Mouse (Mus musculus): Measurements from ENCODE around the gene Prkci. TPM values are rescaled to one million over a fixed set of nuclear protein-coding genes. Genes with fewer than 3 reads are reported as not detected.

Prkci gene
- total and polyA plus RNA-seq, 2 experiments = 4.4 to 11.6 TPM

GRCm38 (mm10) chr3:31019793-31020447, 24.4 kb downstream of the Prkci start:
- Histone ChIP-seq H3K36me3 (ENCODE audit: control insufficient read depth, insufficient read depth, low read length) (peaks cover 8% of the 10 kb centered on the region), H3K27ac (replicated peaks; ENCODE audit: insufficient read depth, low read depth, low read length) (no peak overlapping the region), H3K79me2 (ENCODE audit: control insufficient read depth, insufficient read depth, low read length) (peaks cover 9% of the 10 kb centered on the region; the same call in 1 of the 2 replicates), H3K9ac (ENCODE audit: low read depth, low read length) (no peak overlapping the region), H3K4me3 (ENCODE audit: insufficient read depth, low read depth, low read length) (no peak overlapping the region), H3K4me1 (ENCODE audit: control insufficient read depth, insufficient read depth, low read length) (no peaks in the 10 kb centered on the region), H3K27me3 (ENCODE audit: control insufficient read depth, insufficient read depth, low read length) (no peaks in the 10 kb centered on the region)
- DNase-seq (ENCODE audit: extremely low read depth, low read depth, low spot score) = no peak
- 97% methylated on average over 5 of the region's 5 CpGs for WGBS
- TF ChIP-seq POLR2A (IDR thresholded peaks at IDR 0.05; ENCODE audit: extremely low read depth, insufficient read depth, low read length) (no peak), CTCF (IDR thresholded peaks at IDR 0.05; ENCODE audit: low read depth, low read length) (no peak)

GRCm38 (mm10) chr3:31020656-31021055, 25.1 kb downstream of the Prkci start:
- H3K27me3 ChIP-seq (ENCODE audit: control insufficient read depth, insufficient read depth, low read length) = no peaks in the 10 kb centered on the region
- H3K79me2 ChIP-seq (ENCODE audit: control insufficient read depth, insufficient read depth, low read length) = peaks cover 7% of the 10 kb centered on the region; the same call in 1 of the 2 replicates
- peaks cover 8% of the 10 kb centered on the region for H3K36me3 ChIP-seq (ENCODE audit: control insufficient read depth, insufficient read depth, low read length)
- H3K4me3 ChIP-seq (ENCODE audit: insufficient read depth, low read depth, low read length) = no peak overlapping the region
- no peak for DNase-seq (ENCODE audit: extremely low read depth, low read depth, low spot score)
- no peak overlapping the region for H3K27ac ChIP-seq (replicated peaks; ENCODE audit: insufficient read depth, low read depth, low read length)
- 73% methylated on average over 4 of the region's 4 CpGs for WGBS
- H3K9ac ChIP-seq (ENCODE audit: low read depth, low read length) = no peak overlapping the region
- TF ChIP-seq POLR2A (IDR thresholded peaks at IDR 0.05; ENCODE audit: extremely low read depth, insufficient read depth, low read length) (no peak), CTCF (IDR thresholded peaks at IDR 0.05; ENCODE audit: low read depth, low read length) (no peak)
- no peaks in the 10 kb centered on the region for H3K4me1 ChIP-seq (ENCODE audit: control insufficient read depth, insufficient read depth, low read length)

- H3K36me3 ChIP-seq (ENCODE audit: control insufficient read depth, insufficient read depth, low read length) = peaks cover 14% of the 10 kb centered on the region
- 81% methylated on average over 7 of the region's 7 CpGs for WGBS
- H3K27me3 ChIP-seq (ENCODE audit: control insufficient read depth, insufficient read depth, low read length) = no peaks in the 10 kb centered on the region
- no peak overlapping the region for H3K27ac ChIP-seq (replicated peaks; ENCODE audit: insufficient read depth, low read depth, low read length)
- no peaks in the 10 kb centered on the region; the same call in 1 of the 2 replicates for H3K4me1 ChIP-seq (ENCODE audit: control insufficient read depth, insufficient read depth, low read length)
- no peak overlapping the region for H3K9ac ChIP-seq (ENCODE audit: low read depth, low read length)
- no peak for DNase-seq (ENCODE audit: extremely low read depth, low read depth, low spot score)
- H3K79me2 ChIP-seq (ENCODE audit: control insufficient read depth, insufficient read depth, low read length) = no peaks in the 10 kb centered on the region; the same call in 1 of the 2 replicates
- no peak overlapping the region for H3K4me3 ChIP-seq (ENCODE audit: insufficient read depth, low read depth, low read length)
- TF ChIP-seq POLR2A (IDR thresholded peaks at IDR 0.05; ENCODE audit: extremely low read depth, insufficient read depth, low read length) (no peak), CTCF (IDR thresholded peaks at IDR 0.05; ENCODE audit: low read depth, low read length) (no peak)
These were observed 27.4 kb downstream of the Prkci start for GRCm38 (mm10) chr3:31022895-31023436.

GRCm38 (mm10) chr3:31027718-31028117, 32.2 kb downstream of the Prkci start:
- 67% methylated on average over 8 of the region's 8 CpGs for WGBS
- Histone ChIP-seq H3K9ac (ENCODE audit: low read depth, low read length) (no peak overlapping the region), H3K36me3 (ENCODE audit: control insufficient read depth, insufficient read depth, low read length) (peaks cover 11% of the 10 kb centered on the region; the same call in 1 of the 2 replicates), H3K4me3 (ENCODE audit: insufficient read depth, low read depth, low read length) (no peak overlapping the region), H3K4me1 (ENCODE audit: control insufficient read depth, insufficient read depth, low read length) (no peaks in the 10 kb centered on the region; the same call in 1 of the 2 replicates), H3K27me3 (ENCODE audit: control insufficient read depth, insufficient read depth, low read length) (no peaks in the 10 kb centered on the region), H3K79me2 (ENCODE audit: control insufficient read depth, insufficient read depth, low read length) (no peaks in the 10 kb centered on the region), H3K27ac (replicated peaks; ENCODE audit: insufficient read depth, low read depth, low read length) (no peak overlapping the region)
- peak; percentile 47 for DNase-seq (ENCODE audit: extremely low read depth, low read depth, low spot score)
- TF ChIP-seq CTCF (IDR thresholded peaks at IDR 0.05; ENCODE audit: low read depth, low read length) (no peak), POLR2A (IDR thresholded peaks at IDR 0.05; ENCODE audit: extremely low read depth, insufficient read depth, low read length) (no peak)

GRCm38 (mm10) chr3:31031621-31032020, 36.1 kb downstream of the Prkci start:
- DNase-seq (ENCODE audit: extremely low read depth, low read depth, low spot score) = no peak
- no peak overlapping the region for H3K27ac ChIP-seq (replicated peaks; ENCODE audit: insufficient read depth, low read depth, low read length)
- no peaks in the 10 kb centered on the region for H3K79me2 ChIP-seq (ENCODE audit: control insufficient read depth, insufficient read depth, low read length)
- H3K4me3 ChIP-seq (ENCODE audit: insufficient read depth, low read depth, low read length) = no peak overlapping the region
- H3K27me3 ChIP-seq (ENCODE audit: control insufficient read depth, insufficient read depth, low read length) = no peaks in the 10 kb centered on the region
- TF ChIP-seq CTCF (IDR thresholded peaks at IDR 0.05; ENCODE audit: low read depth, low read length) (no peak), POLR2A (IDR thresholded peaks at IDR 0.05; ENCODE audit: extremely low read depth, insufficient read depth, low read length) (no peak)
- no peak overlapping the region for H3K9ac ChIP-seq (ENCODE audit: low read depth, low read length)
- peaks cover 7% of the 10 kb centered on the region; the same call in 1 of the 2 replicates for H3K36me3 ChIP-seq (ENCODE audit: control insufficient read depth, insufficient read depth, low read length)
- H3K4me1 ChIP-seq (ENCODE audit: control insufficient read depth, insufficient read depth, low read length) = no peaks in the 10 kb centered on the region; the same call in 1 of the 2 replicates
- WGBS = 96% methylated on average over 9 of the region's 9 CpGs

GRCm38 (mm10) chr3:31033644-31034043, 38.1 kb downstream of the Prkci start:
- Histone ChIP-seq H3K4me3 (ENCODE audit: insufficient read depth, low read depth, low read length) (no peak overlapping the region), H3K36me3 (ENCODE audit: control insufficient read depth, insufficient read depth, low read length) (peaks cover 12% of the 10 kb centered on the region; the same call in 1 of the 2 replicates), H3K4me1 (ENCODE audit: control insufficient read depth, insufficient read depth, low read length) (no peaks in the 10 kb centered on the region), H3K9ac (ENCODE audit: low read depth, low read length) (no peak overlapping the region), H3K27me3 (ENCODE audit: control insufficient read depth, insufficient read depth, low read length) (no peaks in the 10 kb centered on the region), H3K27ac (replicated peaks; ENCODE audit: insufficient read depth, low read depth, low read length) (no peak overlapping the region), H3K79me2 (ENCODE audit: control insufficient read depth, insufficient read depth, low read length) (no peaks in the 10 kb centered on the region)
- no peak for DNase-seq (ENCODE audit: extremely low read depth, low read depth, low spot score)
- TF ChIP-seq CTCF (IDR thresholded peaks at IDR 0.05; ENCODE audit: low read depth, low read length) (no peak), POLR2A (IDR thresholded peaks at IDR 0.05; ENCODE audit: extremely low read depth, insufficient read depth, low read length) (no peak)
- 84% methylated on average over 3 of the region's 3 CpGs for WGBS

Measured in liver, adult 2 months (tissue).